Mouse (Mus musculus): ENCODE results near the gene Cttnbp2nl.
A peak's percentile ranks its signal among the peaks of the same experiment; 100 is the strongest.

Gene Cttnbp2nl

DNA sequence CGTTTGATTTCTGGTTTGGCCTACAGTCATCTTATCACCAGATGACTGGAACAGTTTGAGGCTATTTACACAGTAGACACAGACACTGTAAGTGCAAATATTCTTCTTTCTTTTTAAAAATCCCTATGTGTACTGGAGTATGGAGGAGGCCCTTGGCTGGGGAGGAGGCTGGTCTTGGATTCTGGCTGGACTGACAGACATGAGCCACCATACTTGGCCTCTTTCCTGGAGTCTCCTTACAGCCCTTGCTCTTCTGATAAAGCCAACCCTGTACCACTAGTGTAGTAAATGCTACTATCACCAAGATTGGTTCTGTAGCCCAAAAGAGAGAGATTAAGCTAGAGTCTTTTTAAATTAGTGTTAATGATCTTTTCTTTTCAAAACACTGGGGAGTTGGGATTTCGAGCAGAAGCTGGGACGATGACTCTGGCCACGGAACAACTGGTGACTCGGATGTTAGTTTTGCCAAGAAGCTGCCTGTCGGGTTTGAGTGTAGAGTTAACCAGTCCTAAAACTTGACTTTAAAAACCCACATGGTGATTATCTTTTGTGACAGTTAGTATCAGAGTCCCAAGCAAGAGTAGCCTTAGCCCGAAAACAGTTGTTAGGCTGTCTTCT is 40.1 kb downstream of the Cttnbp2nl start:
- no peak for DNase-seq

DNA sequence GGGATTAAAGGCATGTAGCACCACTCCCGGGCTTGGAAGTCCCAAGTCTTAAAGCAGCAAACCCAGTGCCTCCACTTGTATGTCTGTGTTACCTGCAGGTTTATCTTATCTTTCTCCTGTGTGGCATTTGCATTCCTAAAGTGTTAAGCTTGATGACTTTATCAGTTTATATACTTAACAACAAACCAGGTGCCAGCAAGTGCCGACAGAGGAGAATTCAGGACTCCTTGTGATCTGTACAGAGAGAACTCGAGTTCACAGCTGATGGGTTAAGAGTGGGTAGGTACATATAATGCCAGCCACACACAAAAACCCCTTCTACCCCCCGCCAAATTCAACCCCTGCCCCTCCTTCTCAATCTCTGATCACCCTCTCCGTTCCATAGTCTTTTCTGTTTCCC is 41.1 kb downstream of the Cttnbp2nl start:
- DNase-seq = no peak

DNA sequence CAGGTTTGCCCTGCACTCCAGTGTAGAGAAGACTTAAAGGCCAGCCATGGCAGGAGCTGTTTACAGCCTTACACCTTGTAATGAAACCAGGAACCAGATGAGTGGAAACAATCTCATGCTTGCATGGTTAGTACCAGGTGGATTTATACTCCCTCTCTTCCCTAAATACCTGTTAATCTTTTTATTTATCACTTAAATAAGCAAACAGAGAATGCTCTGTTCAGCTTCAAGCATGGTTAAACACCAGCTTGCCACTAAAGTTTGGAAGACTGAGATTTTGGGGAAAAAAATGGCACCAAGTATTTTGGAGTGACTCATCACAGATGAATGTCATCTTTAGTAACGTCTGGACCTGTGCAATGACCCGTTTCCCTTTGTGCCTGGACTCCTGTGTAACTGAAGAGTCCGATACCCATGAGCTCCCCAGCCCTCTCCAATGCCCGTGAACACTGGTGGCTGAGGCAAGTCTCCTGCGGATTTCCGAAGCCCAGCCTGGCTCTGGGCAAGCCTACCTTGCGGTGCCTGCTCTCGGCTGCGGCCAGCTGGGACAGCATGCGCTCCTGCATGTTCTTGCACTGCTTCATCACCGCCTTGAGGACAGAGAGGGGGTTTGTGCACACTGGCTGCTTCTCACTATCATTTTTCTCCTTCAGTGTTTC is 42.1 kb downstream of the Cttnbp2nl start:
- DNase-seq = no peak

DNA sequence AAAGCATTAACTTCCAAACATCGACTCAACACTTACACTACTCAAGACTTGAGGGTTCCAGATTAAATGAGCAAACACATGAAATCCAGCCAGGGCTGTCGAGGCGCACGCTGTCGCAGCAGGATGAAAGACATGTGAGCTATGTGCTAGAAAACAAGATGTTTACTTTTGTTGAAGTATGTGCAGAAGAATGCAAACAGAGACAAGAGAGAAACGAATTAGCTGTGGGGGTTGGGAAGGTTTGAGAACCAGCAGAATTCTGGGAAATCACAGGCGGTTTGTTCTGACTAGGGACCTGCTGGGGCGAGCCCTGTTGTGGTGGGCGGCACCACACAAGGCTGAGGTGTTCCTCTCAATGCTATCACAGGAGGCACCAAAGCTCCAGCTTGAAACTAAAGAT is 44.9 kb downstream of the Cttnbp2nl start:
- DNase-seq = no peak

DNA sequence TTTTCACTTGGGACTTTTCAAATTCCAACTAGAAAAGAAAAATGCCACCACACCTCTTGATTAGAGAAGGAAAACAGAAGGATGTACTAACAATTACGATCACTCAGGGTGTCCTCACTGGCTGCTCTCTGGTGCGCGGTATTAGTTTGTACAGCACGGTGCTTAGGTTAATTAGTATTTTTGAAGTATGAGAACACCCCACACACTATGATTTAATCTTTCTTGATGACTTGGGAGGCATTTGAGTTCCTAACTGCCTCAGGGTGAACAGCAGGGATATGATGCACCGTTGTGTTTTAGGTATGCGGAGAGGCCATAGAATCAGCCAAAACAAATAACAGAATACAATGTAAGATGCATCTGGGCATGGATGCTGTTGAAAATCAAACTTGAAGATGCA is 46.8 kb downstream of the Cttnbp2nl start:
- no peak for DNase-seq

DNA sequence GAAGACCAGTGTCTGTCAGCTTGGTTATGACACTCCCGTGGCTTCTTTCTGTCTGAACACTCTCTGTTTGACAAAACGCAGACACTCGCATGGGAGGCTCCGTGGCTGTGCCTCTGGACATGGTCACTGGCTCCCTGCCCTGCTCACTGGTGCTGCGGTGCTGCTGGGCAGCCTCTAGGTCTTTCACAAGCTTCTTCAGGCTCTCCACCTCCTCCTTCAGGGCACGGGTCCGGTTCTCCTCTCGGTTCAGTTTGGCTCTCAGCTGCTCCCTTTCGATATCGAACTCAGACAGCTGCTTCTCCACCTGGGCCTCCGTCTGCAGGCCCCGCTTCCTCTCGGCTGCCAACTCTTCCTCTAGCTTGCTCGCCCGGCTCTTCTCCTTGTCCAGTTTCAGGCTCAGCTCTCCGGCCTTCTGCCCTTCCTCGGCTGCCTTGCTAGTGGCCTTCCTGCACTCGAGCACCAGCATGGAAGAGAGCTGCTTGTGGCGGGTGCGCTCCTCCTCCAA is 47.3 kb downstream of the Cttnbp2nl start:
- DNase-seq = peak in 1 of 2 experiments; percentile 6

DNA sequence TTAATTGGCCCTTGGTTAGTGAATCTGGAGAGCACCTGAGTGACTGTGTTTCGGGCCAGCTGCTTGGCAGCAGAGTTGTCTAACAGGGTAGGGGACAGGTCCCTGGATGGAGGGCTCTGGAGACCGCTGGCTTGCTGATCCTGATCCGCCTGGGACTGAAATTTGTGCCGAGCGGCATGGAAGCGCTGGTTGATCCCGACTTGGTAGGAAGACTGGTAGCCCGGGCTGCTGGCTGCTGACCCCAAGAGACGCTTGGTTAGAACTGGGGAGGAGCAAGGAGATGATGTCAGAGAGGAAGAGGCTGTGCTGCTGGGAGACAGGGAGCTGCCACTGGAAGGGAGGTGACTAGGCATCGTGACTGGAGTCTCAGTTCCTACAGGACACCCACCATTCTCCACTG is 47.9 kb downstream of the Cttnbp2nl start:
- no peak for DNase-seq

DNA sequence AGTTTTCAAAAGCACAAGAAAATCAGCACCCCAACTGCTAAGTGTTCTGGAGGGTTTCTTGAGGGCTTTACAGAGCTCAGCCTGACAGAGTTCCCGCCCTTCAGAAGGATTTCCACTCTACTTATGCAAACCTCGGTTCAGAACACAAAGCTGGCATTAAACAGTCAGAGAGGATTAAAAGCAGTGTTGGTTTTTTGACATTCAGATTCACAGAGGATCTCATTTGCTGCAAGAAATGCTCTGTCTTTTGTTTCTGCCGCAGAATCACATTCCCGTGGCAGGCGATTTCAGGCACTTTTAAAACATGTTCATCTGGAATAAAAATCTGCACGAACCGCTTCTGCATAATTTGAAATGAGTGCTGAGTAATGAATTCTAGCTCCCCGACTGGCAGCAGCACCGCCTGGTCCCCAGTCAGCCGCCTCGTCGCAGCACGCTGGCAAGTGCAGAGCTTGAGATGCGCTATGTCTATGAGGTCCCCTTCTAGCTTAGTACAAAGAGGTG is 48.9 kb downstream of the Cttnbp2nl start:
- DNase-seq = no peak

DNA sequence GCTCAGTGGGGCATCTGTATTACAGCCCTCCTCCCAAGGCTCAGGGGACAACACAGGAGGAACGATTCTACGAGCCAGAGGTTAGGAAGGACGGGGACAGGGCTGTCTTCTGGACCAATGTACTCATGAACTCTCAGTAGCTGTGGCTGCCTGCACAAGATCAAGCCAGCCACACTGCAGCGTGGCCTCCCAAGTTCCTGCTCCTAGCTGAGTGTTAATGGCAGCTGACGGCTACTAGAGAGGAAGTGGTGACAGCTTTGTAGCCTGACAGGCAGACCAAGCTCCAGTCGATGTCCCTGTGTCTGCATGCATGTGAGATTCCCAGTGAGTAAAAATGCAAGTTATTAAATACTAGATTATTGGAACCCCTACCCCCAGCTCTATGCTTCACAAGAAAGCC is 51.6 kb downstream of the Cttnbp2nl start:
- no peak for DNase-seq

DNA sequence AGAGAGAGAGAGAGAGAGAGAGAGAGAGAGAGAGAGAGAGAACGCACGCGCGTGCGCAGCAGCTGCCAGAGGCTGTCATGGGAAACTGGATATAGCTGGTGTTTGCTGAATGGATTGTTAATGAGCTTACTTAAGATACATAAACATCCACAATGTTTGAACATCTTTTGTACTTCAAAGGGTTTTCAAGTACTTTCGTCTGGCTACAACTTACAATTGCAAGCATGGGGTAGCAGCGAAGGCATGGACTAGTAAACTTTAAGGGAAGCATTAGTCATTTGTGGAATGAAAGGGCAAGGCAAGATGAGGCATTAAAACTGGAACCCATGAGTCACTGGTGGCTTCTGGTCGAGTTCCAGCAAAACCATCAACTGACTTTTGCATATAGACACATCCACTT is 52.4 kb downstream of the Cttnbp2nl start:
- DNase-seq = no peak

DNA sequence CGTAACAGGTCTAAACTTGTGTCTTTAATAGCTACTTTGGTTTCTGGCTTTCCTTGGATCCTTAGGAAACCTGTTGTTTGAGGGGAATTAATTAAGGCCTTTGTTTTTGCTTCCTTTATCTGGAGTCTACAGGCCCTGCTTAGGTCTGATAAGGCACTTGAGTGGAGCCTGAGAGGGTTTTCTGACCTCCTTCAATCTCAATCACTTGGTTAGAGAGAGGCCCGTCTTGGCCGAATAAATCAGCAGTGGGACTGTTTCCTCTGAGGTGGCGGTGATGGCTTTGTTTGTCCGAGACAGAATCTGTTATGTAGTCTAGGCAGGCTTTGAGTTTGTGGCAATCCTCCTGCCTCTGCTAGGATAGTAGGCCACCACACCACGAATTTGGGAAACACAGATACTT is 55.4 kb downstream of the Cttnbp2nl start:
- DNase-seq = no peak

DNA sequence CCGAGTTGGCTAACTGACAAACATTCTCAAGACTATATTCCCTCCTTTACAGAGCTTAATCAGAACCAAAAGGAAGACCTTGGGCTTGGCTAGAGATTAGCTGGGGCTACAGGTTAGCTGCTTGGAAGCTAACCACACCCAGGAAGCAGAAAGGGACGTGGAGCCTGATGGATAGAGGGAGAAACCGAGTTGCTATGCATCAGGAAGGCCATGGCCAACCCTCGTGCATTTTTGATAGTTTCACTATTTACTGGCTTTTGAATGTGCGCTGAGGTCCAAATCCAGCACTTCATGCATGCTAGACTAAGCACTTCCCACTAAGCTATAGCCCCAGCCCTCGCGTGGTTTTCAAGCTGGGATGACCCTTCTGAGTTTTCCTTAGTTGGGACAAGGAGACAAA is 57.2 kb downstream of the Cttnbp2nl start:
- no peak for DNase-seq

DNA sequence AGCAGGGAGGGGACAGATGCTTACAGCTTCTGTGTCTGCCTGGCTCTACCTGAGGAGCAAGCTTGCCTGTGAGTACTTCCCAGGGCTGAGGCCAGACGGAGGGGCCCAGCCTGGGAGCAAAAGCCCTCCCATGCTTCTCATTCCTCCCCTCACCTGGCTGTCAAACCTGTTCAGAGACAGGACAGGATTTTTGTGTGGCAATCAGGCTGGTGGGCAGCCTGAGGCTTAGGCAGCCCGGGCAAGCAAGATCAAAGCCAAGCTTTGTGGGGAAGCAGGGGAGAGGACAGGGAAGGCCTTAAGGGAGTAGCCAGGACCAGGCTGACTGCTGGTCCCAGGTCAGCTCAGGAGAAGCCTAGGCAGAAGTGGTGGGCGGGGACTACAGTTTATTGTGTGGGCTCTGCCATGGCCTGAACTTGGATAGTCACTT is 58.5 kb downstream of the Cttnbp2nl start:
- DNase-seq = no peak

DNA sequence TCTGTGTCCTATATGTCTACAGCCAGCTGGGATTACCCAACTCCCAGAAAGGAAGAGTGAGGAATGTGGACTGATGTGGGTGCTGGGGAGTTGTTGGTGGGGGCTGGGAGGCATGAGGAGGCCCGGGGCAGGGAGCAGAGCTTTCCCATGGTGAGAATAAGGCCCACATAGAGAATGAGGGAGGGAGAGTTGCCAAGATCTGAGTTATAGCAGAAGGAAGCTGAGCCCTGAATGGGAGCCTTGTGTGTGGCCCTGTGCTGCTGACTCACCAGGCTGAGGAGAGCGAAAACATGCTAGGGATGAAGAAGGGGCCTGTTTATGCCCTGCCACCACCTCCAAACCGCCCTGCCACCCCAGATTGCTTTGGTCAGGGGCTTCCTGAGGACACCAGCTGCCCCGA is 59.1 kb downstream of the Cttnbp2nl start:
- peak; percentile 25 to 45 for DNase-seq

DNA sequence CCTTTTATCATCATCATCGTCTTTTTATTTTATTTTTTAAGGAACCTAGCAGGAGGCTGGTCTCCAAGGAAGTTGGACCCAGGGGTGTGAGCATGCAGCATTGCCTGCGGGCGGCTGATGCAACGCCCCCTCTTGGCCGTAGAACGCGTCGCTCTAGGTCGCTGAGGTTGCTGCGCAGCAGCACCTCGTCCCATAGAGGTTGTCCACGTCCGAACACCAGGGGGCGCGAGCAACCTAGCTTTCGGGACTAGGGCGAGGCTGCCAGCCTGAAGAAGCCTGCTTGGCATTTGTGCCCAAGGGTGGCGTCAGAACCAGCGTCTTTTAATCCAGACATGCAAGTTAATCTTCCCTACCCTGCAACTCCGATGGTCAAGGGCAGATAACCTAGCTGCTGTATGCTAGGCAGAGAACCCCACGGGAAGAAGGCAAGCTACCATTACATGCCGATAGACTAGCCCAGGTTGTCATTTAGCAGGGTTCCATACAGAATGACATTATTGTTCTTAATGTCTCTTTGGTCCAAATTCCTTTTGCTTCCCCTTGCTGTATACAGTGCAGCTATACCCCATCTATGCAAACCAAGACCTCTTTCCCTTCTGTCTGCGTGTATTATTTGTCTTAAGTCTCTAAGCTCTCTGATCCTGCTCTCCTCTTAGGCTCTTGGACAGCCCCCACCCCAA is 60.1 kb downstream of the Cttnbp2nl start:
- peak; percentile 96 to 97 for DNase-seq

DNA sequence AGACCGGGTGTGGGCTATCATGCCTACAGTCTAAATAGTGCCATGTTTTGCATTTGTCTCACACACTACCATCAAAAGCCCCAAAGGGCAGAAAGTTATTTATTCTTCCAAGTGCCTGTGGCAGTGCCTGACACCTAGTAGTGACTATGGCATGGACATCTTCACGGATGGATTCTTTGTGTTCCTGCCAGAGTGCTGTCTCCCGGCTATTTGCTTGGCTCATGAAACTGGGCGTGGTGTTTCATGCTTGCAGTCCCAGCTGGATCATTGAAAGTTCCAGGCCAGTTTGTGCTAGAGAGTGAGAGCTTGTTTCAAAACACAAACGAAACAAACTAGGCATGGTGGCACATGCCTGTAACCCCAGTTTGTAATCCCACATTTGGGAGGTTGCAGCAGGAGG is 61.2 kb downstream of the Cttnbp2nl start:
- DNase-seq = peak in 1 of 2 experiments; percentile 20

DNA sequence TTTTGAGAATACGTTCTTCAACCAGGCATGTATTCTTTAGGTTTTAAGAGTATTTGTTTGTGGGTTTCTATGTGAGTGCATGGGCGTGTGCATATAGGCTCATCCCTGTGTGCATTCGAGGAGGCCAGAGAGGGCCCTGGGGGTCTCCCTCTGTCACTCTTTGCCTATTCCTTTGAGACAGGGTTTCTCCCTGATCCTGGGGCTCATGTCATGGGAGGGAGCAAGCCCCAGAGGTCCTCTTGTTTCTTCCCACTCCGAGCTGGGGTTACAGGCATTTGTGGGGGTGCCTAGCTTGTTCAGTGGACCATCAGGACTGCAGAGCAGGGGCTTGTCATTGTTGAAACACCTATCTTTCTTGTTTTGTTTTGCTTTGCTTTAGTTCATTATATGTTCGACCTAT is 65.1 kb downstream of the Cttnbp2nl start:
- DNase-seq = no peak

DNA sequence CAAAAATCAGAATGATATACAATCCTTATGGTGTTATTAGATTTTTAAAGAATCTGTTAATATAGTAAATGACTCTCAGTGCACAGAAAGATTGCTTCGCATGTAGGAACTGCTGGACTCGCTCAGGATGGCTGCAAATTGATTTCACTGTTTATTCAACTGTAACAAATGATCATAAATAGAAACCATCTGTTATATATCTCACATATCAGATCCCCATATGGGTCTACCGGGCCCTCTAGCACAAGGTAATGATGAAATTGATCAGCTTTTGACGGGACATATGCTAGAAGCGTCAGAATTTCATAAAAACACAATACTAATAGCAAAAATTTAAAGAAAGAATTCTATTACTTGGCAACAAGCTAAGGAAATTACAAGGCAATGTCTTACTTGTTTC is 73.2 kb downstream of the Cttnbp2nl start:
- DNase-seq = no peak

DNA sequence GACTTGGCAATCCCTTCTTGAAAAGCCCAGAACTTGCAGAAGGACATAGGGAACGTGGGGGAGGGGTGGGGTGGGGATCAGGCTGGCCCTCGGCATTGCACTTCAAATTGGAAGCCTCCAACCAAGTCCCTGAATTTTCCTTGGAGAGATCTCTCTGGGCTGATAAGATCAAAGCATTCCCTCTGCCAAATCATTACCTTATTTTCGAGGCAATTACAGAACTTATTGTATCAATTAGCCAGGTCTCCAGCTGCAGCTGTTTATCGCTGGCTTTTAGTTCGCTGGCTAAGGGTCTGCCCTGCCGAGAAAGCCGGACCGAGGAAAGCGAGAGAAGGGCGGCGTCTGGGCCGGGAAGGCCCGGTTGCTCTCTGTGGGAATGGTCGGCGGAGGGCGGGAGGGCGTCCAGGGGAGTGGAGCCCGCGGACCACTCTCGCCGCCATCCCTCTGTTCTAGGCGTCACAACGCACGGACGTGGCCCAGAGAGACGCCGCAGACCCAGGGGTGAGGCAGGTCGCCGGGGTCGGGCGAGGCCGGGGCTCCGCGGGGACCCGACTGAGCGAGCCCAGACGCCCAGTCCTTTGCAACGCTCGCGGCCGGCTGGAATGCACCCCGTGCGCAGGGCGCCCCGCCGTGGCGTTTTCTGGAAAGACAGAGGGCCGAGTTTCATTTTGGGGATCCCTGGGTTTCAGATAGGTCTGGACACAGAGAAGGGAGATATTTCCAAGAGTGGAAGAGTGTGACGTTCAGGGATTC is 85.2 kb downstream of the Cttnbp2nl start:
- peak; percentile 88 for DNase-seq

DNA sequence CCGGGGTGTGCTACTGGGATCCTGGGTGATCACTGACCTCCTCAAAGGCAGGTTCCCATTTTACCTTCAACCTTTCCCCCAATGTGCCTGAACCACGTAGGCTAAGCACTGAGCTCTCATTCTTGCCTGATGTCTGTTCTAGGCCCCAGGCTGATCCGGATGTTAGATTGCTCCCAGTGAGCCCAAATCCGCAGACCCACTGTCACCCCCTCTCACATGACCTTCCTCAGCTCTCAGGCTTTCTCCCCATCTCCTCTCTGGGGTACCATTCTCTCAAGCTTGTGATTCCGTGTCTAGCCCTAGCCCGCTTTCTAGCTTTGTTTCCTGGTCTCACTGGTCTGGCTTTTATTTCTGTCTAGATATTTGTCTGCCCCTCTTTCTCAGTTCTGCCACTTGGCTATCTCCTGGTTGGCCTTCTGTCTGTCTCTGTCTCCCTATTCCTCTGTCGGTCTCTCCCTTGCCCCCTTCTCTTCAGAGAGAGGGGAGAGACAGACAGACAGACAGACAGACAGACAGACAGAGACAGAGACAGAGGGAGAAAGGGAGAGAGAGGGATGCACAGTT is 86.9 kb downstream of the Cttnbp2nl start:
- no peak for DNase-seq

DNA sequence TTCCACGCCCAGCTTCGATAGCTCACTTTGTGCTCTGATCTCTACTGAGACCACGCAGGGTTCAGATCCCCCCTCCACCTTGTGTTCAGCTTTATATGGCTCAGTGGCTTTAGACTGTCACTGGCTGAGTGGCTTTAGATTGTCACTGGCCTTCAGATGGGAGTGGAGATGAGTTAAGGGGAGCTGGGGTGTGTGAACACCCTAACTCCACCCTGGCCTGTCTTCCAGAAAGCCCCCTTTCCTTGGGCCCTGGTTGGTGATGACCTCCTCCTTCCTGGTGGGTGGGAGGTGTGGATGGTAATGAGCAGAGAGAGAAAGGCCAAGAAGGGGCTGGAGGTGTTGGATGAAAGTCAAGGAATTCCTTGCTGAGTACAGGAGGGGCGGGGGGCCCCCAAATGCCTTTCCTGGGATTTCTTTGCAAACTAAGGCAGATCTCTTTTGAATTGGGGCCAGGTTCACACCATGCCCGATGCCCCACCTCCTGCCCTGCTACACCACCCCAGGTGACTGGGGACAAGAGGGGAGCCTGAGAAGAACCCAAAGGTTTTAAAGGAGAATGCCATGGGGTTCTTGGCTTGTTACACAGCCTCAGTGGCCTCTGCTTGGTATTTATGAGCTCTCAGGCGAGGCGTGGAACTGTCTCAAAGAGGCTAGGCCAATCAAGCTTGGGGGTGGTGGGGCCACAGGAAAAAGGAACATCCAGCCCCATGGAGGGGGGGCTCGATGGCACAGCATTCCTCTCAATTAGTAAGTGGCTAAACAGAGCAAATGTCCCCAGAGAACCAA is 87.7 kb downstream of the Cttnbp2nl start:
- DNase-seq = no peak

All from cerebellum, postnatal 10 days (tissue).